Mouse (Mus musculus) small intestine, adult 2 months (tissue): ENCODE data around the gene Glyctk. TPM values are rescaled to one million over a fixed set of nuclear protein-coding genes. Genes with fewer than 3 reads are reported as not detected.

Experiments
- H3K27ac ChIP-seq: fragments of 200-500 bp; 2 replicates; pipeline ENCODE4 v1.5.1; 2012; ENCODE audit warnings: low read depth, low read length, control low read depth, inconsistent platforms; ENCODE audit not compliant: insufficient read depth
- H3K27me3 ChIP-seq: fragments of 200-500 bp; 2 replicates; pipeline ENCODE4 v1.6.1; 2012; ENCODE audit warnings: mild to moderate bottlenecking, moderate library complexity, low read length, inconsistent platforms; ENCODE audit not compliant: control insufficient read depth, insufficient read depth
- H3K36me3 ChIP-seq: fragments of 200-500 bp; 2 replicates; pipeline ENCODE4 v1.6.1; 2012; ENCODE audit warnings: mild to moderate bottlenecking, low read length, control low read depth, inconsistent platforms; ENCODE audit not compliant: control insufficient read depth, insufficient read depth
- H3K4me1 ChIP-seq: fragments of 200-500 bp; 2 replicates; pipeline ENCODE4 v1.6.1; 2012; ENCODE audit warnings: low read length, inconsistent platforms, mixed read lengths; ENCODE audit not compliant: control insufficient read depth, insufficient read depth, insufficient read length
- H3K4me3 ChIP-seq: fragments of 200-500 bp; 2 replicates; pipeline ENCODE4 v1.5.1; 2012; ENCODE audit warnings: low read depth, mild to moderate bottlenecking, control low read depth, inconsistent platforms, low read length, moderate library complexity
- CTCF ChIP-seq: fragments of 200-500 bp; IDR thresholded peaks from 2 replicates; pipeline ENCODE4 v1.5.1; 2012; ENCODE audit warnings: low read depth, mild to moderate bottlenecking, control low read depth, inconsistent platforms, low read length, moderate library complexity, mixed read lengths; ENCODE audit not compliant: insufficient replicate concordance, insufficient read length; ENCODE audit errors: extremely low read depth
- POLR2A ChIP-seq: fragments of 200-500 bp; IDR thresholded peaks from 2 replicates; pipeline ENCODE4 v1.6.1; 2012; ENCODE audit warnings: low read depth, mild to moderate bottlenecking, control low read depth, inconsistent platforms, low read length, moderate library complexity
- WGBS: fragments of 180-500 bp; shearing (Covaris S2); methylation state at CpG from one replicate; pipeline ENCODE4 v1.1.7; 2018; 5-methylcytosine and 5-hydroxymethylcytosine counted together
- polyA plus RNA-seq: library from polyadenylated mRNA; depleted of rRNA; stranded (reverse); fragments of >200 nt; gene quantifications from 2 replicates; pipeline ENCODE4 v1.2.3, GENCODE M21; 2012

Glyctk gene
- polyA plus RNA-seq, 1 experiment = 20.9 TPM

- Histone ChIP-seq H3K4me1 (peaks cover 24% of the 10 kb centered on the region), H3K27ac (no peak overlapping the region), H3K36me3 (no peaks in the 10 kb centered on the region), H3K27me3 (no peaks in the 10 kb centered on the region), H3K4me3 (no peak overlapping the region)
- 78% methylated on average over 5 of the region's 5 CpGs for whole genome bisulfite sequencing
- peak; percentile 70; the same call in 1 of the 2 replicates for TF ChIP-seq CTCF
- no peak for TF ChIP-seq POLR2A
Observed at GRCm38 (mm10) chr9:106156419-106156818, 1.5 kb downstream of the Glyctk start.

- no peak overlapping the region for H3K4me3 ChIP-seq
- no peak overlapping the region for H3K27ac ChIP-seq
- H3K4me1 ChIP-seq = peaks cover 19% of the 10 kb centered on the region
- TF ChIP-seq POLR2A (no peak), CTCF (no peak)
- WGBS = 80% methylated on average over 9 of the region's 9 CpGs
- H3K36me3 ChIP-seq = no peaks in the 10 kb centered on the region
- H3K27me3 ChIP-seq = peaks cover 10% of the 10 kb centered on the region
Observed at GRCm38 (mm10) chr9:106154106-106154505, 3.8 kb downstream of the Glyctk start.

GRCm38 (mm10) chr9:106149399-106149754 is 8.6 kb downstream of the Glyctk start:
- no peak overlapping the region for H3K27ac ChIP-seq
- H3K27me3 ChIP-seq = peaks cover 30% of the 10 kb centered on the region
- WGBS = 26% methylated on average over 10 of the region's 10 CpGs
- no peaks in the 10 kb centered on the region for H3K36me3 ChIP-seq
- no peak for TF ChIP-seq CTCF
- no peak for TF ChIP-seq POLR2A
- H3K4me3 ChIP-seq = no peak overlapping the region
- H3K4me1 ChIP-seq = 0 out of 2 replicates have a peak, but pooled peaks cover 3% of the 10 kb centered on the region

- WGBS = 3% methylated on average over 36 of the region's 36 CpGs
- Histone ChIP-seq H3K27me3 (peaks cover 30% of the 10 kb centered on the region), H3K4me1 (0 out of 2 replicates have a peak, but pooled peaks cover 3% of the 10 kb centered on the region), H3K4me3 (no peak overlapping the region), H3K27ac (no peak overlapping the region), H3K36me3 (no peaks in the 10 kb centered on the region)
- TF ChIP-seq CTCF (no peak), POLR2A (no peak)
Observed at GRCm38 (mm10) chr9:106148541-106149398, 9.2 kb downstream of the Glyctk start.

- 0 out of 2 replicates have a peak, but pooled peaks cover 3% of the 10 kb centered on the region for H3K4me1 ChIP-seq
Observed at GRCm38 (mm10) chr9:106147851-106148431, 10.0 kb downstream of the Glyctk start.

GRCm38 (mm10) chr9:106147281-106147680 is 10.7 kb downstream of the Glyctk start:
- TF ChIP-seq POLR2A (no peak), CTCF (no peak)
- no peak overlapping the region for H3K4me3 ChIP-seq
- 0 out of 2 replicates have a peak, but pooled peaks cover 3% of the 10 kb centered on the region for H3K4me1 ChIP-seq
- H3K27me3 ChIP-seq = peaks cover 30% of the 10 kb centered on the region
- no peak overlapping the region for H3K27ac ChIP-seq
- WGBS = 30% methylated on average over 5 of the region's 5 CpGs
- no peaks in the 10 kb centered on the region for H3K36me3 ChIP-seq

More at GRCm38 (mm10) chr9:106147851-106148431, 10.0 kb downstream of the Glyctk start:
- peaks cover 30% of the 10 kb centered on the region for H3K27me3 ChIP-seq
- WGBS = 5% methylated on average over 10 of the region's 10 CpGs
- H3K4me3 ChIP-seq = no peak overlapping the region
- no peak overlapping the region for H3K27ac ChIP-seq
- TF ChIP-seq CTCF (no peak), POLR2A (no peak)
- H3K36me3 ChIP-seq = no peaks in the 10 kb centered on the region

- no peak for TF ChIP-seq POLR2A
- TF ChIP-seq CTCF = no peak
- H3K4me3 ChIP-seq = no peak overlapping the region
- H3K27me3 ChIP-seq = peaks cover 30% of the 10 kb centered on the region
- no peak overlapping the region for H3K27ac ChIP-seq
- no peaks in the 10 kb centered on the region for H3K36me3 ChIP-seq
- 0 out of 2 replicates have a peak, but pooled peaks cover 3% of the 10 kb centered on the region for H3K4me1 ChIP-seq
- 69% methylated on average over 2 of the region's 2 CpGs for WGBS
Observed at GRCm38 (mm10) chr9:106145582-106145981, 12.4 kb downstream of the Glyctk start.
